Mouse (Mus musculus): ENCODE data around the gene Suclg2.

GRCm38 (mm10) chr6:95675059-95675705, 43.4 kb downstream of the Suclg2 start:
- TF ChIP-seq POLR2A (IDR thresholded peaks at IDR 0.05; ENCODE audit: insufficient read depth, low read length) (no peak), CTCF (IDR thresholded peaks at IDR 0.05; ENCODE audit: low read depth, low read length) (no peak), EP300 (IDR thresholded peaks at IDR 0.05; ENCODE audit: insufficient read depth, low read depth, low read length) (no peak)

All from ES-Bruce4 (cell line).